Mouse (Mus musculus) midbrain, embryonic 16.5 days (tissue): Measurements from ENCODE around the gene Jrkl. TPM values are rescaled to one million over a fixed set of nuclear protein-coding genes. Genes with fewer than 3 reads are reported as not detected.

Source experiments
- ATAC-seq: fragments of 200-750 bp; cut with Nextera tagmentation; 2 replicates; pipeline ENCODE4 v1.8.0; 2017; ENCODE audit warnings: moderate TSS enrichment
- H3K27ac ChIP-seq: fragments of 300-500 bp; sonication (generic); 2 replicates; pipeline ENCODE4 v1.5.1; 2014; ENCODE audit warnings: mild to moderate bottlenecking, low read length, mixed read lengths
- H3K27me3 ChIP-seq: fragments of 300-500 bp; sonication (generic); 2 replicates; pipeline ENCODE4 v1.6.1; 2014; ENCODE audit warnings: low read depth, low read length, mixed read lengths; ENCODE audit not compliant: control insufficient read depth, insufficient read depth
- H3K36me3 ChIP-seq: fragments of 300-500 bp; sonication (generic); 2 replicates; pipeline ENCODE4 v1.6.1; 2014; ENCODE audit warnings: mild to moderate bottlenecking, low read length, moderate library complexity, mixed read lengths; ENCODE audit not compliant: control insufficient read depth, insufficient read depth
- H3K4me1 ChIP-seq: fragments of 300-500 bp; sonication (generic); 2 replicates; pipeline ENCODE4 v1.6.1; 2014; ENCODE audit warnings: mild to moderate bottlenecking, low read length, mixed read lengths; ENCODE audit not compliant: control insufficient read depth, insufficient read depth
- H3K4me2 ChIP-seq: fragments of 300-500 bp; sonication (generic); 2 replicates; pipeline ENCODE4 v1.6.1; 2014; ENCODE audit warnings: mild to moderate bottlenecking, low read length, mixed read lengths
- H3K4me3 ChIP-seq: fragments of 300-500 bp; sonication (generic); 2 replicates; pipeline ENCODE4 v1.5.1; 2014; ENCODE audit warnings: low read depth, mild to moderate bottlenecking, low read length, moderate library complexity, mixed read lengths
- H3K9ac ChIP-seq: fragments of 300-500 bp; sonication (generic); 2 replicates; pipeline ENCODE4 v1.6.1; 2014; ENCODE audit warnings: low read depth, low read length, mixed read lengths
- H3K9me3 ChIP-seq: fragments of 300-500 bp; sonication (generic); replicated peaks from 2 replicates; pipeline ENCODE4 v1.6.1; 2014; ENCODE audit warnings: mild to moderate bottlenecking, low read length, mixed read lengths; ENCODE audit not compliant: control insufficient read depth, poor library complexity, severe bottlenecking
- WGBS: fragments of 180-500 bp; shearing (Covaris S2); extraction: QIAGEN DNeasy Blood & Tissue Kit; methylation state at CpG from one replicate; pipeline ENCODE4 v1.1.7; 2014; 5-methylcytosine and 5-hydroxymethylcytosine counted together
- polyA plus RNA-seq: library from polyadenylated mRNA; unstranded; fragments of >200 nt; fragmentation: Nextera tagmentation; extraction: Ambion mirVana; gene quantifications from 2 replicates; pipeline ENCODE4 v1.2.1, GENCODE M21; 2015

The Jrkl gene
- polyA plus RNA-seq, 1 experiment from 2014 or later, result 11.0 TPM

DNA sequence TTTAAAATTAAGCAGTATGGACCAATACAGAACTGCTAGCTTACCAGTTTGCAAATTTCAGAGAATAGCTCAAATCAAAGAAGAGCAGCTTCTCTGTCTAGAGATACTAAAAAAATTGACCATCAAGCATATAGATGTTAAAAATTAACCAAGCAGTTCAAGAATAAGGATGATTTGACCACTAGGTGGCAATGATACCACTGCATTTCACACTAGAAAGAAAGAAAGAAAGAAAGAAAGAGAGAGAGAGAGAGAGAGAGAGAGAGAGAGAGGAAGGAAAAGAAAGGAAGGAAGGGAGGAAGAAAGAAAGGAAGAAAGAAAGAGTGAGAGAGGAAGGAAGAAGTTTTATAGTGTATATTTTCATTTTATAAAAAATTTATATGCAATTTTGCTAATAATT, 3.3 kb downstream of the Jrkl start:
- Histone ChIP-seq H3K27ac (no peak overlapping the region), H3K36me3 (no peaks in the 10 kb centered on the region), H3K4me3 (no peak overlapping the region), H3K9ac (no peak overlapping the region), H3K27me3 (no peaks in the 10 kb centered on the region), H3K4me2 (no peak overlapping the region), H3K4me1 (peaks cover 14% of the 10 kb centered on the region), H3K9me3 (no peaks in the 10 kb centered on the region)
- ATAC-seq, result no peak

DNA sequence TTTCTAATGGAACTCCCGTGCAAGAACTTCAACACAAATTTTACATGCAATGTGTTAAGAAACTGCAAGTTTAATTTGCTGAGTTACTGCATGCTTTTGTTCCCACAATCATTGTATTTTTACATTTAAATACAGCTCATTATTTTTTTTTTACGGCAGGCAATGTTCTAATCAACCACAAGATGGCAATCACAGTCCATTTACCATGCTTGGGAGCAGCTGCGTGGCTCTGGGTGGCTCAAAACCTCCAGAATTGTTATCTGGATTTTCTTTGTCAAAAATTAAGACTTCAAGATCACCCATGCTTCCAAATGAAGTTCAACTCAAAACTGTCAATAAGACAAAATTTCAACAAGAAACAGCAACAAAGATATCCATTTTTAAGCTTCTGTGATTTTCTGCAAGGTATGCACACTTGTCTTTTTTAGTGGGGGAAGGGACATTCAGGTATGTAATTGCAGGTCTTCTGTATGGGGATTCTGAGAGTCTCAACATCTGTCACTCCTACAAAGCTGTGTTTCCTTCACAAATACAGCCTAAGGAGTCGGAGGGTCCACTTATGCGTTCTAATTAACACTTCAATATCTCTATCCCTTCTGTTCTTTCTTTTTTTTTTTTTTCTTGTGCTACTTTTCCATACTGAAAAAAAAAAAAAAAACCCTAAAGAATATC, 13.9 kb downstream of the Jrkl start:
- H3K4me2 ChIP-seq, result no peak overlapping the region
- WGBS, result 18% methylated on average over 5 of the region's 5 CpGs

DNA sequence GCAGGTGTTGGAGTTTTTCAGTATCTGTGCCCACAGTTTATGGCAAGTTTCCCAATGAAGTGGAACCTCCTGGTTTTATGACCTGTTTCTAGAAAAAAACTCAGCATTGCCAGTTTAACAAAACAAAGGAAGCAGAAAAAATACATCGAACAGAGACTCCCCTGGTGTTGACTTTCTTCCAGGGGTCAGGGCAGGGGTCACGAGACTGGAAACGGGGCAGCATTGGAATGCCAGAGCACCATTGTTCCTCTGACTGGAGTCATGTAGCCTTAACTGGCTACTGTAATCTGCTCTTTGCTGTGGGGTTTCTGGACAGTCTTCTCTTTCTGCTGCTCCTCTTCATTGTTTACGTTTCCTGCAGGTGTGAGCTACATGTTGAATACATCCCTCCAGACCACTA, 15.1 kb downstream of the Jrkl start:
- H3K27ac ChIP-seq, result no peak overlapping the region
- no peaks in the 10 kb centered on the region for H3K27me3 ChIP-seq
- no peaks in the 10 kb centered on the region for H3K36me3 ChIP-seq
- H3K4me2 ChIP-seq, result no peak overlapping the region
- no peaks in the 10 kb centered on the region for H3K9me3 ChIP-seq
- WGBS, result 5% methylated on average over 4 of the region's 4 CpGs
- H3K4me1 ChIP-seq, result no peaks in the 10 kb centered on the region
- H3K9ac ChIP-seq, result no peak overlapping the region
- 0 out of 2 replicates have a peak, but pooled peaks have one; percentile 23 for ATAC-seq
- H3K4me3 ChIP-seq, result no peak overlapping the region

More for the DNA sequence above, 13.9 kb downstream of the Jrkl start:
- Histone ChIP-seq H3K4me3 (no peak overlapping the region), H3K4me1 (no peaks in the 10 kb centered on the region), H3K9me3 (no peaks in the 10 kb centered on the region), H3K36me3 (no peaks in the 10 kb centered on the region), H3K9ac (no peak overlapping the region), H3K27me3 (no peaks in the 10 kb centered on the region), H3K27ac (no peak overlapping the region)
- ATAC-seq, result peak; percentile 84; the same call in 1 of the 2 replicates

- H3K4me2 ChIP-seq, result no peak overlapping the region
- ATAC-seq, result no peak
- no peaks in the 10 kb centered on the region for H3K4me1 ChIP-seq
- no peaks in the 10 kb centered on the region for H3K27me3 ChIP-seq
- no peak overlapping the region for H3K27ac ChIP-seq
- no peak overlapping the region for H3K9ac ChIP-seq
- no peaks in the 10 kb centered on the region for H3K36me3 ChIP-seq
- H3K9me3 ChIP-seq, result no peaks in the 10 kb centered on the region
- 72% methylated on average over 1 of the region's 1 CpGs for WGBS
- H3K4me3 ChIP-seq, result no peak overlapping the region
Measured at GRCm38 (mm10) chr9:13225872-13226271, 19.8 kb downstream of the Jrkl start.

DNA sequence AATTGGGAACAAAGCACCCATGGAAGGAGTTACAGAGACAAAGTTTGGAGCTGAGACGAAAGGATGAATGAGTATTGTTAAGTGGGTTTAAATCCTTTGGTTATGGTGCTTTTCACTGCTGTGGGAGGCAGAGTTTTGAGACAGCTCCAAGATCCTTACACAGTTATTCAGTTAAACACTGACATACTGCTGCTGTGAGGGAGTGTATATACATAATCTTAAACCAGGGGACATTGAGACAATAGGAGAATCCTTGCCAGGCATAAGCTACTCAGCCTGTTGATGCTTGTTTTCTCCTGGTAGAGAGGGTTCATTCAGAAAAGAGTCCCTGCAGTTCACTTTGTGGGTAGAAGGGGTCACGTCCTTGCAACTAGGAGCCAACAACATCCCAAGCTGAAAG, 39.3 kb downstream of the Jrkl start:
- Histone ChIP-seq H3K4me1 (no peaks in the 10 kb centered on the region), H3K27ac (no peak overlapping the region), H3K9me3 (no peaks in the 10 kb centered on the region), H3K4me2 (no peak overlapping the region), H3K4me3 (no peak overlapping the region), H3K27me3 (no peaks in the 10 kb centered on the region), H3K9ac (no peak overlapping the region), H3K36me3 (no peaks in the 10 kb centered on the region)
- ATAC-seq, result no peak
- WGBS, result 31% methylated on average over 2 of the region's 2 CpGs

GRCm38 (mm10) chr9:13203681-13204080, 41.9 kb downstream of the Jrkl start:
- no peak for ATAC-seq

GRCm38 (mm10) chr9:13203109-13203508, 42.5 kb downstream of the Jrkl start:
- no peak for ATAC-seq
- no peaks in the 10 kb centered on the region for H3K4me1 ChIP-seq
- no peak overlapping the region for H3K4me3 ChIP-seq
- 94% methylated on average over 1 of the region's 1 CpGs for WGBS
- no peak overlapping the region for H3K9ac ChIP-seq
- no peak overlapping the region for H3K27ac ChIP-seq
- no peaks in the 10 kb centered on the region for H3K9me3 ChIP-seq
- H3K27me3 ChIP-seq, result no peaks in the 10 kb centered on the region
- no peak overlapping the region for H3K4me2 ChIP-seq
- no peaks in the 10 kb centered on the region for H3K36me3 ChIP-seq

More at GRCm38 (mm10) chr9:13203681-13204080, 41.9 kb downstream of the Jrkl start:
- 88% methylated on average over 5 of the region's 5 CpGs for WGBS
- Histone ChIP-seq H3K27ac (no peak overlapping the region), H3K4me3 (no peak overlapping the region), H3K4me1 (no peaks in the 10 kb centered on the region), H3K9me3 (no peaks in the 10 kb centered on the region), H3K9ac (no peak overlapping the region), H3K4me2 (no peak overlapping the region), H3K27me3 (no peaks in the 10 kb centered on the region), H3K36me3 (no peaks in the 10 kb centered on the region)

DNA sequence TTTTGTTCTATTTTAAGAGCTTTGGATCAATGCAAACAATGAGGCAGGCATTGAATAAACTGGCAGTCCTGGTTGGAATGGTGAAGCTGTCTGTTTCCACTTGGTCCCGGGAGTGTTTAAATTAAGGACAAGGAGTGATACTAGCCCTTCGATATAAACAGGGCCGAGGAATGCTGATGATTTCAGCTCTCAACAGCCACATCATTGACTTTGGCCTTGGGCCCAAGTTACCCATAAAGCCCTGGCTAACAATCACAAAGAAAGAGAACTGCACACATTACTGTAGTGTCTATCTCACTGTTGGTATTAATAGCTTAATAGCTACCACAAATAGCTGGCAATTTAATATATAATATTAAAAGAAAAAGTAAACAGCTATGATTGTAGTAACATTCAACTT, 45.5 kb downstream of the Jrkl start:
- 71% methylated on average over 3 of the region's 3 CpGs for WGBS
- ATAC-seq, result no peak
- H3K27ac ChIP-seq, result no peak overlapping the region

GRCm38 (mm10) chr9:13195762-13196161, 49.9 kb downstream of the Jrkl start:
- 4% methylated on average over 7 of the region's 7 CpGs for WGBS

More for the DNA sequence above, 45.5 kb downstream of the Jrkl start:
- Histone ChIP-seq H3K9ac (no peak overlapping the region), H3K4me1 (no peaks in the 10 kb centered on the region), H3K27me3 (no peaks in the 10 kb centered on the region), H3K4me2 (no peak overlapping the region), H3K9me3 (no peaks in the 10 kb centered on the region), H3K36me3 (no peaks in the 10 kb centered on the region), H3K4me3 (no peak overlapping the region)

More at GRCm38 (mm10) chr9:13195762-13196161, 49.9 kb downstream of the Jrkl start:
- Histone ChIP-seq H3K4me3 (no peak overlapping the region), H3K4me2 (no peak overlapping the region), H3K36me3 (no peaks in the 10 kb centered on the region), H3K4me1 (no peaks in the 10 kb centered on the region), H3K9ac (no peak overlapping the region), H3K27ac (no peak overlapping the region), H3K27me3 (no peaks in the 10 kb centered on the region), H3K9me3 (no peaks in the 10 kb centered on the region)
- no peak; the same call in 1 of the 2 replicates for ATAC-seq
